Mouse (Mus musculus): ENCODE measurements around the gene Surf2.
A peak's percentile ranks its signal among the peaks of the same experiment; 100 is the strongest.

DNA sequence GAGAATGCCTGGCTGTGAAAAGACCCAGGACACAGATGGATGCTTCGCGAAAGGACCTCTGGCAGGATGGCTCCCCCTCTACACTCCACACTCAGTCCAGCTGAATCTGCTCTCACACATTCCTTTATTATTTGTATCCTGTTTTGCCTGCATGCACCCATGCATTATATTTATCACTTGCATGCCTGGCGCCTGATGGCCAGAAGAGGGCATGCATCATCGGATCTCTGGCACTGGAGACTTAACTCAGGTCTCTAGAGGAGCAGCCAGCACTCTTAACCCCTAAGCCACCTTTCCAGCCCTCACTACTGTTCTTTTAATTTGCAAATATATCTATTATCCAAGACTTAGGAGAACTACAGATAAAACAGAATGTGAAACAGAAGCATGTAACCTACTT is 44.6 kb downstream of the Surf2 start:
- peak; percentile 58 for TF ChIP-seq CTCF (conservative IDR thresholded peaks at IDR 0.05; ENCODE audit: insufficient read depth, insufficient read length, low read depth, low read length)
- TF ChIP-seq POLR2A (IDR thresholded peaks at IDR 0.05; ENCODE audit: low read depth, low read length) = no peak

Measured in kidney, adult 2 months (tissue).